Mouse (Mus musculus) ES-E14 (cell line): Measurements from ENCODE around the gene Zfp846.

Experiments
- HCFC1 ChIP-seq: IDR thresholded peaks from 2 replicates; pipeline ENCODE4 v1.6.1; 2012; ENCODE audit warnings: low read length, inconsistent platforms, borderline replicate concordance; ENCODE audit not compliant: insufficient read depth
- ZC3H11A ChIP-seq: IDR thresholded peaks from 2 replicates; pipeline ENCODE4 v1.6.1; 2012; ENCODE audit warnings: low read depth, mild to moderate bottlenecking, inconsistent platforms, low read length, borderline replicate concordance

- TF ChIP-seq ZC3H11A (no peak), HCFC1 (no peak)
Observed at GRCm38 (mm10) chr9:20638552-20638951, 57.5 kb downstream of the Zfp846 start.
